Mouse (Mus musculus) hindbrain, postnatal 0 days (tissue): ENCODE results near the gene Ddi2. TPM values are rescaled to one million over a fixed set of nuclear protein-coding genes. Genes with fewer than 3 reads are reported as not detected.

Experiments
- ATAC-seq: fragments of 200-750 bp; cut with Nextera tagmentation; 2 replicates; pipeline ENCODE4 v1.8.0; 2017; ENCODE audit warnings: mild to moderate bottlenecking, moderate TSS enrichment, moderate library complexity
- DNase-seq: peaks from one replicate; pipeline ENCODE4 v3.0.0-alpha.2; 2015; ENCODE audit warnings: low spot score
- H3K27ac ChIP-seq: fragments of 300-500 bp; sonication (generic); 2 replicates; pipeline ENCODE4 v1.5.1; 2014; ENCODE audit warnings: mild to moderate bottlenecking
- H3K27me3 ChIP-seq: fragments of 300-500 bp; sonication (generic); 2 replicates; pipeline ENCODE4 v1.6.1; 2014; ENCODE audit warnings: low read length, mixed read lengths; ENCODE audit not compliant: insufficient read depth
- H3K36me3 ChIP-seq: fragments of 300-500 bp; sonication (generic); 2 replicates; pipeline ENCODE4 v1.6.1; 2014; ENCODE audit warnings: low read length, mixed read lengths; ENCODE audit not compliant: insufficient read depth
- H3K4me1 ChIP-seq: fragments of 300-500 bp; sonication (generic); 2 replicates; pipeline ENCODE4 v1.6.1; 2014; ENCODE audit warnings: antibody characterized with exemption, low read length, mixed read lengths; ENCODE audit not compliant: insufficient read depth
- H3K4me2 ChIP-seq: fragments of 300-500 bp; sonication (generic); 2 replicates; pipeline ENCODE4 v1.6.1; 2014; ENCODE audit warnings: low read depth, mild to moderate bottlenecking, low read length, moderate library complexity, mixed read lengths
- H3K4me3 ChIP-seq: fragments of 300-500 bp; sonication (generic); 2 replicates; pipeline ENCODE4 v1.5.1; 2014; ENCODE audit warnings: low read length
- H3K9ac ChIP-seq: fragments of 300-500 bp; sonication (generic); replicated peaks from 2 replicates; pipeline ENCODE4 v1.6.1; 2014; ENCODE audit warnings: mild to moderate bottlenecking, low read length, moderate library complexity, mixed read lengths
- H3K9me3 ChIP-seq: fragments of 300-500 bp; sonication (generic); 2 replicates; pipeline ENCODE4 v1.6.1; 2016; ENCODE audit warnings: low read length, mixed read lengths
- CTCF ChIP-seq: IDR thresholded peaks from 2 replicates; pipeline ENCODE4 v1.5.1; 2016; ENCODE audit warnings: antibody characterized with exemption, control low read depth, low read depth
- WGBS: fragments of 180-500 bp; shearing (Covaris S2); extraction: QIAGEN DNeasy Blood & Tissue Kit; methylation state at CpG from one replicate; pipeline ENCODE4 v1.1.7; 2014; 5-methylcytosine and 5-hydroxymethylcytosine counted together
- polyA plus RNA-seq: library from polyadenylated mRNA; unstranded; fragments of >200 nt; fragmentation: Nextera tagmentation; extraction: Ambion mirVana; gene quantifications from 2 replicates; pipeline ENCODE4 v1.2.1, GENCODE M21; 2015
- total RNA-seq: library from RNA; depleted of rRNA; stranded (reverse); fragments of >200 nt; gene quantifications from 2 replicates; pipeline ENCODE4 v1.2.3, GENCODE M21; 2014

The Ddi2 gene
- total and polyA plus RNA-seq, 2 experiments from 2014 or later, result 12.5 to 20.9 TPM

DNA sequence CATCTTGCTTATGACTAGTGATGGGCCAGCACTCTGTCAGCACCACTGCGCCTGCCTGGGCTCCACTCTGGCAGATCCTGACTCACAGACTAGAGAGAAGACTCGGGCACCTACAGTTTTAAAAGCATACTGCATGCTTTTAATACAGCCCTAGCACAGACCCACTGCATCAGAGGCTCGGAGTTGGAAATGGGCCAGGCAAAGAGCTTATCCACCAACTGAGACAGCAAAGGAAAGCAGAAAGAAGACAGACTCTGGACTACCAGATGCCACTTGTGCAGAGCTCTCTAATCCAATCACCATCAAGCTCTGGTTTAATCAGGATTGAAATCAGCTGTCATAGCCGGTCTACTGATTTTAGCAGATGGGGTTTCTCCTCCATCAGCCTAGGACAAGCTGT is 17.9 kb downstream of the Ddi2 start:
- H3K4me2 ChIP-seq, result no peak overlapping the region
- no peaks in the 10 kb centered on the region for H3K9me3 ChIP-seq
- 63% methylated on average over 4 of the region's 4 CpGs for WGBS
- H3K9ac ChIP-seq, result no peak overlapping the region
- no peak overlapping the region for H3K4me3 ChIP-seq
- peaks cover 73% of the 10 kb centered on the region for H3K36me3 ChIP-seq
- H3K27ac ChIP-seq, result peak overlapping the region; percentile 63; the same call in 1 of the 2 replicates
- DNase-seq (peak; percentile 86), ATAC-seq (peak; percentile 93)
- no peaks in the 10 kb centered on the region for H3K4me1 ChIP-seq
- TF ChIP-seq CTCF, result no peak; the same call in 1 of the 2 replicates
- no peaks in the 10 kb centered on the region for H3K27me3 ChIP-seq

GRCm38 (mm10) chr4:141704625-141705024 is 18.6 kb downstream of the Ddi2 start:
- Histone ChIP-seq H3K36me3 (peaks cover 75% of the 10 kb centered on the region), H3K9me3 (no peaks in the 10 kb centered on the region), H3K27me3 (no peaks in the 10 kb centered on the region), H3K4me3 (no peak overlapping the region), H3K4me2 (no peak overlapping the region), H3K9ac (no peak overlapping the region), H3K27ac (peak overlapping the region; percentile 43; the same call in 1 of the 2 replicates), H3K4me1 (no peaks in the 10 kb centered on the region)
- WGBS, result 90% methylated on average over 2 of the region's 2 CpGs
- DNase-seq (no peak), ATAC-seq (no peak)
- no peak for TF ChIP-seq CTCF

DNA sequence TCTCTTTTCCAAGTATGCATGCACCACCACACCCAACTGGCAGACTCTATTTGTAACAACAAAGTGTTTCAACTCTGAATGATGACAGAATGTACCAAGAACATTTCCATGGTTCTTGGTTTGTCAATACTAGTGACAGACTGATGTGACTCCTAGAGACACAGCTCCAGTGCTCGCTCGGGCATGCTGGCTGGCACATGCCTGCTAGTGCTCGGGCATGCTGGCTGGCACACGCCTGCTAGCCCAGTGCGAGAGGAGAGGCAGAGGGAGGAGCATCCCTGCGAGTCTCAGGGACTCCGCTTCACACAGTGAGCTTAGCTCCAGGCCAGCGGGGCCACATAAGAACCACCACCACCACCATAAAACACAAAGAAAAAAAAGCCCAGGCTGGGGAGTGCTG is 28.5 kb downstream of the Ddi2 start:
- Histone ChIP-seq H3K4me1 (no peaks in the 10 kb centered on the region), H3K4me2 (no peak overlapping the region), H3K36me3 (peaks cover 56% of the 10 kb centered on the region), H3K9me3 (no peaks in the 10 kb centered on the region), H3K27me3 (no peaks in the 10 kb centered on the region), H3K9ac (no peak overlapping the region), H3K4me3 (no peak overlapping the region), H3K27ac (no peak overlapping the region)
- no peak for ATAC-seq
- WGBS, result 86% methylated on average over 8 of the region's 8 CpGs
- DNase-seq, result no peak
- no peak for TF ChIP-seq CTCF

- Histone ChIP-seq H3K4me3 (no peak overlapping the region), H3K4me1 (no peaks in the 10 kb centered on the region), H3K36me3 (peaks cover 43% of the 10 kb centered on the region), H3K9ac (no peak overlapping the region), H3K27me3 (no peaks in the 10 kb centered on the region), H3K9me3 (no peaks in the 10 kb centered on the region), H3K27ac (no peak overlapping the region), H3K4me2 (no peak overlapping the region)
- DNase-seq (no peak), ATAC-seq (no peak)
- TF ChIP-seq CTCF, result no peak
- WGBS, result 94% methylated on average over 8 of the region's 8 CpGs
Measured at GRCm38 (mm10) chr4:141688505-141688904, 34.7 kb downstream of the Ddi2 start.

- TF ChIP-seq CTCF, result no peak
- no peak overlapping the region for H3K27ac ChIP-seq
- peaks cover 3% of the 10 kb centered on the region; the same call in 1 of the 2 replicates for H3K4me1 ChIP-seq
- H3K4me2 ChIP-seq, result no peak overlapping the region
- H3K4me3 ChIP-seq, result no peak overlapping the region
- DNase-seq (no peak), ATAC-seq (no peak)
- H3K9ac ChIP-seq, result no peak overlapping the region
- no peaks in the 10 kb centered on the region for H3K9me3 ChIP-seq
- WGBS, result 83% methylated on average over 8 of the region's 8 CpGs
- H3K27me3 ChIP-seq, result no peaks in the 10 kb centered on the region
- peaks cover 26% of the 10 kb centered on the region for H3K36me3 ChIP-seq
Measured at GRCm38 (mm10) chr4:141686525-141686924, 36.7 kb downstream of the Ddi2 start.

- WGBS, result 92% methylated on average over 3 of the region's 3 CpGs
- peaks cover 3% of the 10 kb centered on the region; the same call in 1 of the 2 replicates for H3K4me1 ChIP-seq
- TF ChIP-seq CTCF, result no peak
- ATAC-seq, result no peak
- no peak overlapping the region for H3K9ac ChIP-seq
- H3K4me2 ChIP-seq, result no peak overlapping the region
- no peak overlapping the region for H3K27ac ChIP-seq
- H3K36me3 ChIP-seq, result peaks cover 21% of the 10 kb centered on the region
- no peaks in the 10 kb centered on the region for H3K9me3 ChIP-seq
- no peak overlapping the region for H3K4me3 ChIP-seq
- DNase-seq, result no peak
- H3K27me3 ChIP-seq, result no peaks in the 10 kb centered on the region
Measured at GRCm38 (mm10) chr4:141686093-141686492, 37.1 kb downstream of the Ddi2 start.

DNA sequence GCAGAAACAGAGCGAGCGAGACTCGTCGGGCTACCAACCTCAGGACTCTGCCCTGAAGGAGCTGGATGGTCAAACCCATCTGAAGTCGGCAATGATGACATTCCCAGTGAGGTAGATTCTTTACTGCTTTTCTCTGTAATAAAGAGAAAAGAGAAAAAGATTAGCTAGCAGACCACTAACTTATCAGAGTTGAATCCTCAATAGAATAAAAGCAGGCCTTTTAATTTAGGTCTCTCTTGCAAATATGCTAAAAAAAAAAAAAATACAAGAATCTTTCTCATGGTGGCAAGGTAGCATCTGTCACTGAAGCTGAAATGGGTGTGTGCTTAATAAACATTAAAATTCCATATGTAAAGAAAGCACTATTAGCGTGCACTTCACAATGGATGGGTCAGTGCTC is 37.7 kb downstream of the Ddi2 start, which contains the start of gene Rsc1a1:
Gene Rsc1a1, minus strand, starts transcription at position 101 of the 400 bp plus-strand sequence.
- no peak for ATAC-seq
- TF ChIP-seq CTCF, result no peak
- no peak for DNase-seq
- 96% methylated on average over 6 of the region's 6 CpGs for WGBS
- no peaks in the 10 kb centered on the region for H3K27me3 ChIP-seq
- H3K27ac ChIP-seq, result no peak within 1 kb of the TSS
- H3K36me3 ChIP-seq, result peaks cover 20% of the 10 kb centered on the region
- no peak within 1 kb of the TSS for H3K4me2 ChIP-seq
- no peaks in the 10 kb centered on the region for H3K9me3 ChIP-seq
- peaks cover 3% of the 10 kb centered on the region; the same call in 1 of the 2 replicates for H3K4me1 ChIP-seq
- H3K4me3 ChIP-seq, result no peak within 1 kb of the TSS
- H3K9ac ChIP-seq, result no peak within 1 kb of the TSS
